Mouse (Mus musculus): ENCODE data around the gene Gsdma2. TPM values are rescaled to one million over a fixed set of nuclear protein-coding genes. Genes with fewer than 3 reads are reported as not detected.
"Not testable (repeated sequence)": the region's sequence is repeated elsewhere in the genome, so short reads cannot be mapped to it uniquely, and the experiment has no call there.

Gsdma2 gene
- polyA plus RNA-seq (2012; rRNA removed) = not detected in 2 replicates

- DNase-seq (ENCODE audit: low read depth) = no peak
- TF ChIP-seq POLR2A (IDR thresholded peaks at IDR 0.05; ENCODE audit: borderline replicate concordance, extremely low read depth, insufficient read depth, insufficient read length, poor library complexity, severe bottlenecking) = no peak
- TF ChIP-seq CTCF (IDR thresholded peaks at IDR 0.05; ENCODE audit: borderline replicate concordance, extremely low read depth, insufficient read depth, insufficient read length) = no peak
Observed at GRCm38 (mm10) chr11:98646459-98646858, at the start of gene Gsdma2. Gene Gsdma2 (plus strand): TSS chr11:98646759.

- peak; percentile 58 for DNase-seq (ENCODE audit: low read depth)
- TF ChIP-seq POLR2A (IDR thresholded peaks at IDR 0.05; ENCODE audit: borderline replicate concordance, extremely low read depth, insufficient read depth, insufficient read length, poor library complexity, severe bottlenecking) (no peak), CTCF (IDR thresholded peaks at IDR 0.05; ENCODE audit: borderline replicate concordance, extremely low read depth, insufficient read depth, insufficient read length) (peak; percentile 70; the same call in 1 of the 2 replicates)
Observed at GRCm38 (mm10) chr11:98597363-98597762, 49.2 kb upstream of the Gsdma2 start.

DNA sequence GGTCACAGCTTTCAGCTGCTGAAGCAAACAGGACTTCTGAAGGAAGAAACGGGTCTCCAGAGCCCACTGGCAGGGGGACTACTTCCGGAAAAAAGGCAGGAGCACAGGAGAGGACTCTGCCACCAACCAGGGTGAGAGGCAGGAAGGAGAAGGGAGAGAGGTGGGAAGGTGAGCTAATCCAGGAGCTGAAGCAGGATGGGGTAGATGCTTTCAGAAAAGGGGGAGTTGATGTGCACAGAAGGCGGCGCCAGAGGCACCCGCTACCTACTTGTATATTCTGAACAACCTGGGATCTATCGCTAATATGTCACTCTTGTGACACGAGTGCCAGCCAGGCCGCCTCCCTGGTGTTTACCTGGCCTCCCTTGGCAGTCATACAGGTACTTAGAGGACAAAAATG lies 48.6 kb upstream of the Gsdma2 start, which contains the start of gene Lrrc3c:
Gene Lrrc3c, plus strand, starts transcription at position 301 of the 400 bp plus-strand sequence.
- DNase-seq (ENCODE audit: low read depth) = no peak
- TF ChIP-seq POLR2A (IDR thresholded peaks at IDR 0.05; ENCODE audit: borderline replicate concordance, extremely low read depth, insufficient read depth, insufficient read length, poor library complexity, severe bottlenecking) (no peak), CTCF (IDR thresholded peaks at IDR 0.05; ENCODE audit: borderline replicate concordance, extremely low read depth, insufficient read depth, insufficient read length) (no peak)

DNA sequence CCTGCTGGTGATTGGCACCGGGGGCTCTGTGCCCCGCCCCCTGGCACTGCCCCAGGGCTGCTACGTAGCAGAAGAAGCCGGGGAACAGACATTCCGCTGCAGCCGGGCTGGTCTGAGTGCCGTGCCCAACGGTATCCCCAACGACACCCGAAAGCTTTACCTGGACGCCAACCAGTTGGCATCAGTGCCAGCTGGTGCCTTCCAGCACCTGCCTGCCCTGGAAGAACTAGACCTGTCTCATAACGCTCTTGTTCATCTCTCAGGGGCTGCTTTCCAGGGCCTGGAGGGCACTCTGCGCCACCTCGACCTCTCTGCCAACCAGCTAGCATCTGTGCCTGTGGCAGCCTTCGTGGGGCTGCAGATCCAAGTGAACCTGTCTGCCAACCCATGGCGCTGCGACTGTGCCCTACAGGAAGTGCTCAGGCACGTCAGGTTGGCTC lies 47.7 kb upstream of the Gsdma2 start:
- peak; percentile 39 for DNase-seq (ENCODE audit: low read depth)
- TF ChIP-seq POLR2A (IDR thresholded peaks at IDR 0.05; ENCODE audit: borderline replicate concordance, extremely low read depth, insufficient read depth, insufficient read length, poor library complexity, severe bottlenecking) (no peak), CTCF (IDR thresholded peaks at IDR 0.05; ENCODE audit: borderline replicate concordance, extremely low read depth, insufficient read depth, insufficient read length) (no peak)

DNA sequence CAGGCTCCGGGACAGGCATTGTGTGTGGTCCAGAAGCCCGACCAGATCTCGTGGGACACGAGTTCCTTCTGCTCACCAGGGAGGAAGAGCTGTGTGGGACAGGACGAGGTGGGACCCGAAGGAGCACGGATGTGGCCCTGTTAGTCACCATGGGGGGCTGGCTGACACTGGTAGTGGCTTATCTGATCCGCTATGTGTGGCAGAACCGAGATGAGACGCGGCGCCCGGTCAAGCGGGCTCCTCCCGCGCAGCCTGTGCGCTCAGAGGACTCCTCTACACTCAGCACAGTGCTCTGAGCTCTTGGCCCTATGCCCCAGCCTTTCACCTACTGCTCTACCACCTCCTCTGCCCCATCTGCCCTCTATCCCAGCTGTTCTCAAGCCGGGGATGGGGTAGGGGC lies 47.3 kb upstream of the Gsdma2 start:
- TF ChIP-seq CTCF (IDR thresholded peaks at IDR 0.05; ENCODE audit: borderline replicate concordance, extremely low read depth, insufficient read depth, insufficient read length) (no peak), POLR2A (IDR thresholded peaks at IDR 0.05; ENCODE audit: borderline replicate concordance, extremely low read depth, insufficient read depth, insufficient read length, poor library complexity, severe bottlenecking) (no peak)
- no peak for DNase-seq (ENCODE audit: low read depth)

DNA sequence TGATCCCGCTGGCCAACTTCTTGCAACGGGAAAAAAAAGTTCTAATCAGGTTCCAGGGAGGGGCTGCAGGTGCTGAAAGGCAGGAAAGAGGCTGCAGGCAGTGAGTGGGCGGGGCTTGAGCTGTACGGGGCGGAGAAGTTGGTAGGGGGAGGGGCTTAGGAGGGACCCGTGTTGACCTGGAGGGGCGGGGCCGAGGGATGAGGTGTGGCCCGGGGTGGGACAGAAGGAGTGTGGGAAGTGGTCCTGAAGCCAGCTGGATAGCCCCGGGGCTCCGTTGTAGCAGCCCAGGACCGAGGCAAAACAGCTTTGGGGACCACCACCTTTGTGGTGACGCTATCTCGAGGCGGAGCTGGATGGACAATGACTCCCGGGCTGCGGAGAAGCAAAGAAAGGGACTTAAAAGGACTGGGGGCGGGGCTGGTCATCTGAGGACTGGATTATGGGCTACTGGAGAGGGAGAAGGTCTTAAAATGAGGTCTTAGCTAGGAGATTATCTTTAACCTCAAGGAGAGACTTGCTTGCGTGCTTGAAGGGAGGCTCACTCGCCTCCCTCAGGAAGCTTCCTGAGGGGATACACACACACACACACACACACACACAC lies 44.4 kb upstream of the Gsdma2 start:
- peak; percentile 17 for DNase-seq (ENCODE audit: low read depth)
- TF ChIP-seq CTCF (IDR thresholded peaks at IDR 0.05; ENCODE audit: borderline replicate concordance, extremely low read depth, insufficient read depth, insufficient read length) (no peak), POLR2A (IDR thresholded peaks at IDR 0.05; ENCODE audit: borderline replicate concordance, extremely low read depth, insufficient read depth, insufficient read length, poor library complexity, severe bottlenecking) (no peak)

- TF ChIP-seq CTCF (IDR thresholded peaks at IDR 0.05; ENCODE audit: borderline replicate concordance, extremely low read depth, insufficient read depth, insufficient read length) = no peak
- no peak for TF ChIP-seq POLR2A (IDR thresholded peaks at IDR 0.05; ENCODE audit: borderline replicate concordance, extremely low read depth, insufficient read depth, insufficient read length, poor library complexity, severe bottlenecking)
- no peak for DNase-seq (ENCODE audit: low read depth)
Observed at GRCm38 (mm10) chr11:98603953-98604352, 42.6 kb upstream of the Gsdma2 start.

DNA sequence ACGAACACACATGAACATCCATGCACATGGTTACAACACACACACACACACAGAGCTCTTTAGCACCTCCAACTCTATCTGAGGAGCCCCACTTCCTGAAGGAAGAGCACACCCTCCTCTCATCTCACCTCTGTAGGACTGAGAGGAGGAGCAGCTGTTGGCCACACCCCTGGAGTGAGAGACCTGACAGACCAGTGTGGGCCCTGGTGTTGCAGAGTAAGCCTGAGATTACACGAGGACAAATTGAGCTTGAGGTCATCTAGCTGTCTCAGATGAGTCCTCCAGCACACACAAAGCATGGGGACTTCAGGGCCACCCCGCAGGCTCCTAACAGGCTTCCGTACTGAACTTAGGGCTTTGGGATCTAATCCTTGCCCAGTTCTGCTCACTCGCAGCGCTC lies 41.6 kb upstream of the Gsdma2 start:
- not testable (repeated sequence) for DNase-seq (ENCODE audit: low read depth)

DNA sequence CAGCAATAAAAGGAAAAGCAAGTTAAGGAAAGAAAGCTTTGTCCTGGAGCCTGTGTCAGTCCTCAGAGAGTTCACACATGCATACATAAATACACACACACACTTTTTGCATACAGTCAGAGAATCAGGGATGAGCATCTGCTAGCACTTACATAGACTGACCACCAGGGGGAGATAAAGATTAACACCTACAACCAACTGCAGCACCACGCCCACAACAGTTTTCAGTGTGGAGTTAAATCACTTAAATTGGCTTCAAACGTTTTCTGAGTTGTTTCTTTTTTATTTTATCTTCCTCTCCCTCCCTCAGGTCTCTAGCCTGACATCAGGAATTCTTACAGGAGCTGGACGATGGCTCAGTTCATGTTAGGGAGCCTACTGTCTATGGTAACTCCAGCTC lies 39.8 kb upstream of the Gsdma2 start:
- TF ChIP-seq CTCF (IDR thresholded peaks at IDR 0.05; ENCODE audit: borderline replicate concordance, extremely low read depth, insufficient read depth, insufficient read length) (peak; percentile 63; the same call in 1 of the 2 replicates), POLR2A (IDR thresholded peaks at IDR 0.05; ENCODE audit: borderline replicate concordance, extremely low read depth, insufficient read depth, insufficient read length, poor library complexity, severe bottlenecking) (no peak)
- DNase-seq (ENCODE audit: low read depth) = peak; percentile 81

DNA sequence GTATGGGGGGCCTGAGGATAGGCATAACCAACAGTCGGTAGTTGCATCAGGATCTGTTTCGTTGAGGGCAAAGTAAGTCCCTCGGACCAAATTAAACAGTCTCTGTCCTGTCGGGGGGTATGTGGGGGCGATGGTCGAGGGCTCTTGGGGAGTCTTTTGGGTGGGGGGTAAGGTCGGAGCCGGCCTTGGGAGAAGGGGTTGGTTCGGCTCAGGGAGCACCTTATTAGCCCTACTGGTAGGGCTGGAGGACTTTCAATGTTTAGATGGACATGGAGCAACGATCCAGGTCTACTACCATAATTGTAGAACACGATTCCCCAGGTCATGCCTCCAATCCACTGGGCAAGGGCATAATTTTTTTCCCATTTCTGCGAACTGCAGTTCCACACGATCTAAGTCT lies 25.8 kb upstream of the Gsdma2 start:
- no peak for DNase-seq (ENCODE audit: low read depth)
- TF ChIP-seq CTCF (IDR thresholded peaks at IDR 0.05; ENCODE audit: borderline replicate concordance, extremely low read depth, insufficient read depth, insufficient read length) = no peak
- TF ChIP-seq POLR2A (IDR thresholded peaks at IDR 0.05; ENCODE audit: borderline replicate concordance, extremely low read depth, insufficient read depth, insufficient read length, poor library complexity, severe bottlenecking) = no peak

DNA sequence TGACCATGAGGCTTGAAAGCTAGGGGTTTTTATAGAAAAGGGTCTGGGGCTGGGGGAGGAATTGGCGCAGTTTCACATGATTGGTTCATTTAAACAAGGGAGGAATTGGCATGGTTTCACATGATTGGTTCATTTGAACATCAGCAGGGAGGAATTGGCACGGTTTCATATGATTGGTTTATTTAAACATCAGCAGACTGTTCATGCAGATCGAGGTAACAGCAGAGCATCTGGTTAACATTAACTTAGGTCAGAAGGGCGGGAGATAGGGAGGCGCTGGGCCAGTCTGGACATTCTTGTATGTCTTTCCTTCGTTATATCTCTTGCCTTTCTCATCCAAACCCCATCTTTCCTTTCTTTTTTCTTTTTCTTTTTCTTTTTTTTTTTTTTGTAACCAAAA lies 22.6 kb upstream of the Gsdma2 start:
- not testable (repeated sequence) for DNase-seq (ENCODE audit: low read depth)

- DNase-seq (ENCODE audit: low read depth) = not testable (repeated sequence)
Observed at GRCm38 (mm10) chr11:98624381-98624780, 22.2 kb upstream of the Gsdma2 start.
